Mouse (Mus musculus) bone marrow macrophage, adult 2 months (primary cell): ENCODE measurements around the gene Fyb.

Source experiments
- CTCF ChIP-seq: IDR thresholded peaks from 2 replicates; pipeline ENCODE4 v1.5.1; 2012; ENCODE audit warnings: low read depth, mild to moderate bottlenecking, low read length, moderate library complexity
- POLR2A ChIP-seq: IDR thresholded peaks from 2 replicates; pipeline ENCODE4 v1.6.1; 2012; ENCODE audit warnings: mild to moderate bottlenecking, low read depth, low read length, borderline replicate concordance

DNA sequence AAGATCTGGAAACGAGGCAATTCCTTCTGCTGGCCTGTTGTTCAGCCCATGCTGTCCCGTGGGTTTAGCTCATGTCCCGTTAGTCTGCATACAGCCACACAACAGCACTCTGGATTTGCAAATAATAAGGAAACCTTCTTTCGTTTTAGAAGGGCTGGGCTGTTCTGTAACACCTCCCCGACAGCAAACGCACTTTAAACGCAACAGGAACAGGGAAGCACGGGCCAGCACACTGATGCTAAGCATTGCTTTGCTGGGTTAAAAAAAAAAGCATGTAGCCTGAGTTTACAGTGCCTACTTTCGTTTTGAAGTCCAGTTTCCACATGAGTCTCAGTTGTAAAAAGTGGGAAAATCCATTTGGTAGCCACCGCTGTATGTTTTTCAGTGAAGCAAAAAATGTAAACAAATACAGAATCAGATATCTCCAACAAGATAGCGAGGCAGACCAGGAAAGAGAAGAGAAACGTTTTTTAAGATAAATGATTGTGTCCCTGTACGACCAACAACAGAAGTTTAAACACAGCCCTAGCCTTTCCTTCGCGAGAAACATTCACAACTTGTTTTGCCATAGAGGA lies 56.6 kb downstream of the Fyb start:
- no peak for TF ChIP-seq CTCF
- TF ChIP-seq POLR2A, result no peak
